In the genomic region with DNA sequence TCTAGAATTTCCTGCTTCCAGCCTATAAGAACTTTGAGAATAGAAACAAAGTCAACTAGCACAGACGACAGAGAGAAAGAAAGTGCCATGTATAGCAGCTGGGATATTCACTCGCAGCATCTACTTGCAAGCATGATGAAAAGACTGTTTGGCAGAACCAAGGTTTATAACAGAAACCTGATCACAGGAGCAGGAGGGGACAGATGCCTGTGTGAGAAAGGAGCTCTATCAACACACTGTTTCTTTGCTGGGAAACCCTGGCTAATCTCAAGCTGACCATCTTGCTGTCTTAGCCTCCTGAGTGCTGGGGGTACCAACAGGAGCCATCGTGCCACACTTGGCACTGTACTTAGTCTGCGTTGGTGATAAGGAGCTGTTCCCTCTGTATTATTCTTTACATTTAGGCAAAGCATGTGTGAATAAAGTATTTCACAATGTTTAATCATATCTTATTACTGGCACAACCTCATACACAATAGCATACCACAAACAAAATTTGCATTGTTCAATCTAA, we compare ENCODE assay signal across 23 mouse cellular contexts. TPM values are rescaled to one million over a fixed set of nuclear protein-coding genes. Genes with fewer than 3 reads are reported as not detected.
DNase-seq lines count a peak whose midpoint lies in the region; ATAC-seq and TF ChIP-seq lines count a peak whose summit lies in the region.
"Had no signal": no experiment of that assay in that cellular context is flagged by ENCODE, and none has a peak within 500 bp of the region (broad histone marks: within the 10 kb centered on the region; RNA-seq: fewer than 3 reads in every experiment).

No protein-coding gene starts in this region.

- ATAC-seq in forebrain, embryonic 14.5 days: 0 out of 2 replicates have a peak, but pooled peaks have one; percentile 13
- ATAC-seq in forebrain, embryonic 12.5 days (ENCODE audit: low FRiP score): no peak
- peak; percentile 91 for ATAC-seq in megakaryocyte progenitor cell, adult 5-6 weeks (replicated peaks; ENCODE audit: poor library complexity)
- ATAC-seq in midbrain, embryonic 16.5 days: no peak
- ATAC-seq: intestine, postnatal 0 days had no signal

- H3K27ac ChIP-seq in forebrain, embryonic 14.5 days (ENCODE audit: low read depth, low read length): 0 out of 2 replicates have a peak overlapping the region, but pooled peaks have one; percentile 9
- no peak overlapping the region for H3K27ac ChIP-seq in forebrain, embryonic 12.5 days
- no peak overlapping the region for H3K27ac ChIP-seq in midbrain, embryonic 16.5 days (ENCODE audit: low read length)
- H3K27ac ChIP-seq: hindbrain, embryonic 14.5 days; limb, embryonic 13.5 days; neural tube, embryonic 15.5 days; stomach, embryonic 15.5 days had no signal

- no peak overlapping the region for H3K9ac ChIP-seq in forebrain, embryonic 14.5 days (ENCODE audit: low read length)
- H3K9ac ChIP-seq in forebrain, embryonic 12.5 days: no peak overlapping the region
- H3K9ac ChIP-seq in midbrain, embryonic 16.5 days (ENCODE audit: low read depth, low read length): no peak overlapping the region
- H3K9ac ChIP-seq: heart, embryonic 13.5 days; hindbrain, embryonic 14.5 days; limb, embryonic 13.5 days; neural tube, embryonic 15.5 days; stomach, embryonic 15.5 days had no signal

- no peak overlapping the region for H3K4me2 ChIP-seq in forebrain, embryonic 14.5 days (ENCODE audit: low read length)
- no peak overlapping the region for H3K4me2 ChIP-seq in forebrain, embryonic 12.5 days
- no peak overlapping the region for H3K4me2 ChIP-seq in midbrain, embryonic 16.5 days (ENCODE audit: low read length)
- H3K4me2 ChIP-seq: heart, embryonic 13.5 days; hindbrain, embryonic 14.5 days; limb, embryonic 13.5 days; liver, embryonic 11.5 days; neural tube, embryonic 15.5 days; stomach, embryonic 15.5 days had no signal

- WGBS in forebrain, embryonic 14.5 days: 66% methylated on average over 4 of the region's 4 CpGs
- 83% methylated on average over 4 of the region's 4 CpGs for WGBS in forebrain, embryonic 12.5 days
- 77% methylated on average over 4 of the region's 4 CpGs for WGBS in midbrain, embryonic 16.5 days

- 0 out of 2 replicates have a peak, but pooled peaks cover 2% of the 10 kb centered on the region for H3K36me3 ChIP-seq in forebrain, embryonic 14.5 days (ENCODE audit: control insufficient read depth, insufficient read depth, low read length)
- no peaks in the 10 kb centered on the region for H3K36me3 ChIP-seq in forebrain, embryonic 12.5 days (replicated peaks)
- H3K36me3 ChIP-seq in midbrain, embryonic 16.5 days (ENCODE audit: control insufficient read depth, insufficient read depth, low read length): no peaks in the 10 kb centered on the region
- H3K36me3 ChIP-seq: neural tube, embryonic 15.5 days; stomach, embryonic 15.5 days had no signal

- TF ChIP-seq CTCF in brain, embryonic 14.5 days (IDR thresholded peaks at IDR 0.05; ENCODE audit: borderline replicate concordance, extremely low read depth, insufficient read depth, insufficient read length): no peak

- no peak overlapping the region for H3K4me3 ChIP-seq in forebrain, embryonic 14.5 days (ENCODE audit: low read depth, low read length)
- no peak overlapping the region for H3K4me3 ChIP-seq in forebrain, embryonic 12.5 days (replicated peaks)
- no peak overlapping the region for H3K4me3 ChIP-seq in midbrain, embryonic 16.5 days (ENCODE audit: low read depth, low read length)
- H3K4me3 ChIP-seq: heart, embryonic 13.5 days; limb, embryonic 13.5 days; neural tube, embryonic 15.5 days; stomach, embryonic 15.5 days had no signal

- DNase-seq in forebrain, embryonic 14.5 days (ENCODE audit: low spot score): peak; percentile 61
- DNase-seq in left cerebral cortex, adult 11 months (ENCODE audit: low spot score): peak; percentile 12
- DNase-seq in left cerebral cortex, adult 18-20 months (ENCODE audit: low spot score in 2 of 2): no peak
- DNase-seq in brain, embryonic 14.5 days (ENCODE audit: low read depth): peak; percentile 65
- DNase-seq: adrenal gland, postnatal 14 days; cerebellum, adult 18-20 months; cerebellum, postnatal 10 days; heart, postnatal 10 days; kidney, adult 9 months; kidney, postnatal 10 days; layer of hippocampus, adult 9-11 months; midbrain, embryonic 14.5 days; right cerebral cortex, postnatal 25 days had no signal

- no peaks in the 10 kb centered on the region for H3K9me3 ChIP-seq in forebrain, embryonic 14.5 days (replicated peaks; ENCODE audit: control insufficient read depth, low read length)
- no peaks in the 10 kb centered on the region for H3K9me3 ChIP-seq in forebrain, embryonic 12.5 days
- no peaks in the 10 kb centered on the region for H3K9me3 ChIP-seq in midbrain, embryonic 16.5 days (replicated peaks; ENCODE audit: control insufficient read depth, low read length, poor library complexity, severe bottlenecking)
- H3K9me3 ChIP-seq: heart, embryonic 13.5 days; limb, embryonic 13.5 days; neural tube, embryonic 15.5 days; stomach, embryonic 15.5 days had no signal

- no peak for TF ChIP-seq POLR2A in brain, embryonic 14.5 days (IDR thresholded peaks at IDR 0.05; ENCODE audit: borderline replicate concordance, extremely low read depth, insufficient read depth, insufficient read length, poor library complexity, severe bottlenecking)

- H3K4me1 ChIP-seq in forebrain, embryonic 14.5 days (ENCODE audit: control insufficient read depth, insufficient read depth, low read length): peaks cover 17% of the 10 kb centered on the region; the same call in 1 of the 2 replicates
- peaks cover 21% of the 10 kb centered on the region for H3K4me1 ChIP-seq in forebrain, embryonic 12.5 days
- H3K4me1 ChIP-seq in midbrain, embryonic 16.5 days (ENCODE audit: control insufficient read depth, insufficient read depth, low read length): no peaks in the 10 kb centered on the region

- no peaks in the 10 kb centered on the region for H3K27me3 ChIP-seq in forebrain, embryonic 14.5 days (replicated peaks; ENCODE audit: control insufficient read depth, insufficient read depth, low read length)
- no peaks in the 10 kb centered on the region for H3K27me3 ChIP-seq in forebrain, embryonic 12.5 days
- H3K27me3 ChIP-seq in midbrain, embryonic 16.5 days (ENCODE audit: control insufficient read depth, insufficient read depth, low read depth, low read length): no peaks in the 10 kb centered on the region
- H3K27me3 ChIP-seq: limb, embryonic 13.5 days; neural tube, embryonic 15.5 days; stomach, embryonic 15.5 days had no signal

RNA-seq across cellular contexts. Expression of gene Eef1akmt1, which starts 38.5 kb away (rescaled TPM):
- 116 and 132 TPM in 2 replicates for polyA plus RNA-seq in forebrain, embryonic 14.5 days (2014; fragmentation: Nextera tagmentation; extraction: Ambion mirVana)
- polyA plus RNA-seq in forebrain, embryonic 12.5 days (2016; fragmentation: Nextera tagmentation; extraction: Ambion mirVana): 71.6 and 77.7 TPM in 2 replicates
- total RNA-seq in left cerebral cortex, adult 18-20 months (2021): 10 to 100 TPM; 37.0 to 37.9 TPM
- polyA plus RNA-seq in brain, embryonic 14.5 days (2012; rRNA removed): 36.4 and 44.7 TPM in 2 replicates
- total RNA-seq in megakaryocyte progenitor cell, adult 5-6 weeks (2015): 43.6 and 49.5 TPM in 2 replicates
- total RNA-seq in megakaryocyte progenitor cell, adult 5-6 weeks (2017): 14.0 and 24.2 TPM in 2 replicates
- 87.3 and 89.3 TPM in 2 replicates for polyA plus RNA-seq in midbrain, embryonic 16.5 days (2015; fragmentation: Nextera tagmentation; extraction: Ambion mirVana)

RNA-seq across cellular contexts. Expression of gene Xpo4, which starts 55.4 kb away (rescaled TPM):
- polyA plus RNA-seq in forebrain, embryonic 14.5 days (2014; fragmentation: Nextera tagmentation; extraction: Ambion mirVana): 13.7 and 16.1 TPM in 2 replicates
- polyA plus RNA-seq in forebrain, embryonic 12.5 days (2016; fragmentation: Nextera tagmentation; extraction: Ambion mirVana): 26.3 and 26.8 TPM in 2 replicates
- total RNA-seq in left cerebral cortex, adult 18-20 months (2021): 10 to 100 TPM; 12.3 to 12.8 TPM
- 9.9 and 10.2 TPM in 2 replicates for polyA plus RNA-seq in brain, embryonic 14.5 days (2012; rRNA removed)
- total RNA-seq in megakaryocyte progenitor cell, adult 5-6 weeks (2015): 37.2 and 38.5 TPM in 2 replicates
- 31.2 and 43.2 TPM in 2 replicates for total RNA-seq in megakaryocyte progenitor cell, adult 5-6 weeks (2017)
- 10.5 and 12.2 TPM in 2 replicates for polyA plus RNA-seq in midbrain, embryonic 16.5 days (2015; fragmentation: Nextera tagmentation; extraction: Ambion mirVana)

Comparison
In these comparisons a context has a peak if more than half of its experiments do, and no peak if none do; other contexts are left out.
1. ATAC-seq: peak in forebrain, embryonic 14.5 days (single experiment) and megakaryocyte progenitor cell, adult 5-6 weeks (single experiment); none in forebrain, embryonic 12.5 days (single experiment) and midbrain, embryonic 16.5 days (single experiment).
2. DNase-seq: peak in forebrain, embryonic 14.5 days (single experiment), left cerebral cortex, adult 11 months (single experiment) and brain, embryonic 14.5 days (single experiment); none in left cerebral cortex, adult 18-20 months (0 of 2).